Mouse (Mus musculus) adrenal gland (tissue): ENCODE measurements around the gene Golga4.

Experiments
- intact Hi-C: fragments of 180-260 bp; cut with DNase I; formaldehyde crosslinking; loops from one replicate; pipeline ENCODE4 v1.15.1; 2025

Golga4 gene

DNA sequence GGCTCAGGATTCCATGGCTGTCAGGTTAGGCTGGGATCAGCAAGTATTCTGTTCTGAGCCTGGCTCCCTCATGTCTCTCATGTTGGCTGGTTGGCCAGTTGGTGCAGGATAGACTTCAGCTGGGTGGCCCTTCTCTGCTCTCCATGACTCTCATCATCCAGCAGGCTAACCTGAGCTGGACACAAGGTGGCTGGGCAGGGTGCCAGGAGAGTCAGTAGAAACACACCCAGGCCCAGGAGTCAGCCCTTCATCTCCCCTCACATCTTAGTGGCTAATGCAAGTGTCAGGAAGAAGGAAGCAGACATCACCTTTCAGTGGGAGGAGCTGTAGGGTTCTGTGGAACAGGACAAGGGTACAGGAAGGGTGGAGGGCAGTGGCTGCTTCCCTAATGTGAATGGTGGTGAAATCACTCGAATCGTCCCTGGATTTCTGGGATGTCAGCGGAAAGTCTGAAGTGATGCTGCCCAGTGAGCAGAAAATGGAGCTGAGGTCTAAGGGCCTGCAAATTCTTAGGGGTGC, 112.7 kb downstream of the Golga4 start:
- intact Hi-C loops: loop anchor here (10.0 kb wide), 1 partner anchor 46 kb away; no protein-coding TSS in a partner anchor

DNA sequence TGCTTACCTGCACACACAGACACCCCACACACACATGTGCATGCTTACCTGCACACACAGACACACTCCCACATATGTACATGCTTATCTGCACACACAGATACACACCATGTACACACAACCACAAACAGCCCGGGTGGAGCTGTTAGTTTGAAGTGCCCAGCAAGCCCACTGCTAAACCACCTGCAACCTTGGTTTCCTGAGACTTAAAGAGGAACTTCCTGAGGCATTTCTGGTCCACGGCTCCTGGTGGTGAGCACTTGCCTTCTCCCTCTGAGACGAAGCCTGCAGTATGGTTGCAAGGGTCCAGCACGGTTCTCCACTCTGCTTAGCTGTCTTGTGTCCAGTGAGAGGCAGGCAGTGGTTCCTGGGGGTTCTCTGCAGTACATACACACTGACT, 114.7 kb downstream of the Golga4 start:
- intact Hi-C loops: no loop called here

DNA sequence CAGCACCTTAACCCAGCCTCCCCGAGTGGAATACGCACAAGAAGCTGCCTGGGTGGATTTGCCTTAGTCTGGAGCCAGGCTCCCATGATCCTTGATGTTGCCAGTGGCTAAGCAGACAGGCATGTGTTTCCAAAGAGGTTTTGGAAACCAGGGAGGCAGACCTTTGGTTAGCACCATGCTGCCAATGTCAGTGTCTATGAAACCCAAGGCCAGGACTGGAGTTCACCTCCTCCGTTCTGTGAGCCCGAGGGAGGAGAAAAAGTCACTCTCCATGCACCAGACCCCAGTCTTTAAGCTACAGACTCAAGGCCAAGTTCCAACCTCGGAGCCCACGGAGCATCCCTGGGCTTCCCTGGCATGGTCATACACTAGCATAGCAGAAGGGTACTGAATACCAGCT, 115.6 kb downstream of the Golga4 start:
- intact Hi-C loops: no loop called here

DNA sequence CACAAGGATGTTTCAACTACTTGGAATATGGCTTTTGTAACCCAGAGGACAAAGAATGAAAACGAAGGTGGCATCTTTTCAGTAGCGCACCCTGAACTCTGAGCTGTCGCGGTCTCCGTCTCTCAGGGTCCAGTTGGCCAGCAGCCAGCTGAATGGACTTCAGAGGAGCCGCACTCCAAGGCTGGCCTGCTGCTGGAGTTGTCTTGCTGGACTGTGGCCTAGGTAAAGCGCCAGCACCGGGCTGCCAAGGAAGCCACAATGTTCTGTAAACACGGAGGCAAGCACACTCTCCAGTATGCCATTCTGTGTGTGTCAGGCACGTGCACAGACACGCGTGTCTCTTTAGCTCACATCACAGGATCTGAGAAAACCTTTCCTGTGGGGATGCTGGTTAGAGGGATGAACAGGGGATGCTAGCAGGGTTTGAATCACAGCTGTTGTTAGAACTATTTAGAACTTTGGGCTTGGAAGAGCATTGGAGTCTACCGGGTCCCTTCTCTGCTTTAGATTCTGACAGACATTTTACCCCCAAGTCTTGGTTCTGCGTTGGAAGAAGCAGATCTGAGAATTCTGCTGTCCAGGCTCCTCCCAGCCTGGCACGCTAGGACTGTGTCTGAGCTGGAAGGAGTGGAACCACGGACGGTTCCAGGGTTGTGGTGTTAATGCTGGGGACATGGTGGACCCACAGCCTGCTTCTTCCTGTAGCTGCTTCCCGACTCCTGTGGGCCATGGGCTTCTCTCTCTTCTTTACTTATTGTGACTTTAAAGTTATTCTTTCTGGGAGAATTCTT, 116.5 kb downstream of the Golga4 start:
- intact Hi-C loops: no loop called here

DNA sequence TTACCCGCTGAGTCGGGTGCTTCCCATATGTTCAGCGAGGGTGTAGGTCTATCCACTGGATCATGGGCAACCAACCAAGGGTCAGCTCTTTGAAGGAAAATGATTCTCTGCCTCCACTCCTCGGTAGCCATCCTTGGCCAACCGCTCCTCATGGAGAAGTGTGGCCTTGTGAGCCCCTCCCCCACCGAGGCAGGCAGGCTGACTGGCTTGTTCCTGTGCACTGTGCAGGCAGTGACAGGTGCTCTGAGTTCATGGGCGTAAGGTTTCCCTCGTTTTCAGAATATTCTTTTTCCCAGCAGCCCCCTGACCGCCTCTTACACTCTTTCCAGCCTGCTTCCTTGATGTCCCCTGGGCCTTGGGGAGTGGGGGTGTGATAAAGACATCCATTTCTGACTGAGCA, 117.4 kb downstream of the Golga4 start:
- intact Hi-C loops: no loop called here

DNA sequence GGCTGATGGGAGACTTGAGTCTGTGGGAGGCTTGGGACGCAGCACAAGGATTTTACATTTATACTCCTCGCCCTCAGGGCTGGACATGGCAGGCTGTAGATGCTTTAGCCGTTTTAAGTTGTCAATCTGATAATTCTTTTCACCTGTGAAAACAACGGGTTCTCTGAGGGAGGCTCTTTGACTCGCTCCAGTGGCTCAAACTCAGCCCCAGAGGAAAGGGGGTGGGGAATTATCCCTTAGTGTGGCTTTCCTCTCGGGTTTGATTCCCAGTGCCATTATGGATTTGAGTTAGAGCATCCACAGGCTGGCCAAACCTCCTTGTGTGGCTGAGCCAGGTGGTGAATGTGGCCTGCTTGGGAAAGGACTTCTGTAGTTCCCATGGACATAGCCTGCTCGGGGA, 118.1 kb downstream of the Golga4 start:
- intact Hi-C loops: no loop called here

DNA sequence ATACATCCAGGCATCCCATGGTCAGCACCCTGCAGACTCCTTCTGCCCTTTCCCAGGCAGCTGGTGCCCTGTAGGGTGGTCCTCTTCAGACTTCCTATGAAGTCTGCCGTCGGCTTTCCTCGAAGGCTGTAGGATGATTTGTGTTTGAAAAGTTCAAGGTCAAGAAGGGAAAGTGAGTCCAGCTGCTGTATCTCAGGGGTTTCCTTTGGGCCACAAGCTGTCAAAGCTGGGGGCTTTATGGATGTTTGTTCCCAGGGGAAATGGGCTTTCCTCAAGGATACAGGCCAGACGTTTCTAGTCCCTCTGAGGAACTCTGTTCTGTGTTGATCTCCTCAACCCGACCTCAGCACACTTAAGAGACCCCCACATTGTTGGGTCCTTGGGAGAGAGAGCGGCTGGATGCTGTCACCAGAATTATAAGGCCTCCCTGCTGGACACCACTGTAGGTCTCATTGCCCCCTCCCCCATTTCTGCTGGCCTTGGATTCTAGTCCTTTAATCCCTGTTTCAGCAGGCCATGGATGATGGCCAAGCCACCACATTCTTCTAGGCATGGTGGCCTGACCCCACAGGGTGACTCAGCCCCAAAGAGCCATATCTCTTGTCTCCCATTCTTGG, 123.8 kb downstream of the Golga4 start:
- intact Hi-C loops: no loop called here
